Mouse (Mus musculus) midbrain, postnatal 0 days (tissue): ENCODE data around the gene Tjp2. TPM values are rescaled to one million over a fixed set of nuclear protein-coding genes. Genes with fewer than 3 reads are reported as not detected.

Source experiments
- ATAC-seq: fragments of 200-750 bp; cut with Nextera tagmentation; 2 replicates; pipeline ENCODE4 v1.8.0; 2017; ENCODE audit warnings: moderate number of reproducible peaks, mild to moderate bottlenecking, moderate TSS enrichment, moderate library complexity; ENCODE audit not compliant: low FRiP score
- DNase-seq: peaks from one replicate; pipeline ENCODE4 v3.0.0-alpha.2; 2015; ENCODE audit warnings: low spot score
- H3K27ac ChIP-seq: fragments of 300-500 bp; sonication (generic); 2 replicates; pipeline ENCODE4 v1.5.1; 2014; ENCODE audit warnings: low read depth, mild to moderate bottlenecking, low read length, mixed read lengths
- H3K27me3 ChIP-seq: fragments of 300-500 bp; sonication (generic); 2 replicates; pipeline ENCODE4 v1.6.1; 2014; ENCODE audit warnings: low read length, control low read depth, mixed read lengths; ENCODE audit not compliant: insufficient read depth
- H3K36me3 ChIP-seq: fragments of 300-500 bp; sonication (generic); 2 replicates; pipeline ENCODE4 v1.6.1; 2014; ENCODE audit warnings: low read length, control low read depth, mixed read lengths; ENCODE audit not compliant: insufficient read depth
- H3K4me1 ChIP-seq: fragments of 300-500 bp; sonication (generic); 2 replicates; pipeline ENCODE4 v1.6.1; 2014; ENCODE audit warnings: mild to moderate bottlenecking, control low read depth, antibody characterized with exemption, low read length, mixed read lengths; ENCODE audit not compliant: insufficient read depth
- H3K4me2 ChIP-seq: fragments of 300-500 bp; sonication (generic); 2 replicates; pipeline ENCODE4 v1.6.1; 2014; ENCODE audit warnings: low read depth, mild to moderate bottlenecking, low read length, mixed read lengths; ENCODE audit not compliant: poor library complexity, severe bottlenecking
- H3K4me3 ChIP-seq: fragments of 300-500 bp; sonication (generic); 2 replicates; pipeline ENCODE4 v1.5.1; 2014; ENCODE audit warnings: low read depth, mild to moderate bottlenecking, low read length, moderate library complexity
- H3K9ac ChIP-seq: fragments of 300-500 bp; sonication (generic); replicated peaks from 2 replicates; pipeline ENCODE4 v1.6.1; 2014; ENCODE audit warnings: mild to moderate bottlenecking, low read length, moderate library complexity, mixed read lengths; ENCODE audit not compliant: poor library complexity, severe bottlenecking
- H3K9me3 ChIP-seq: fragments of 300-500 bp; sonication (generic); 2 replicates; pipeline ENCODE4 v1.6.1; 2016; ENCODE audit warnings: low read length, control low read depth
- CTCF ChIP-seq: IDR thresholded peaks from 2 replicates; pipeline ENCODE4 v1.5.1; 2016; ENCODE audit warnings: antibody characterized with exemption, mild to moderate bottlenecking
- WGBS: fragments of 180-500 bp; shearing (Covaris S2); extraction: QIAGEN DNeasy Blood & Tissue Kit; methylation state at CpG from one replicate; pipeline ENCODE4 v1.1.7; 2014; 5-methylcytosine and 5-hydroxymethylcytosine counted together
- polyA plus RNA-seq: library from polyadenylated mRNA; unstranded; fragments of >200 nt; fragmentation: Nextera tagmentation; extraction: Ambion mirVana; gene quantifications from 2 replicates; pipeline ENCODE4 v1.2.1, GENCODE M21; 2015
- total RNA-seq: library from RNA; depleted of rRNA; stranded (reverse); fragments of >200 nt; gene quantifications from 2 replicates; pipeline ENCODE4 v1.2.3, GENCODE M21; 2014

Gene Tjp2
- total and polyA plus RNA-seq, 2 experiments from 2014 or later, result 11.2 to 18.7 TPM

GRCm38 (mm10) chr19:24122647-24123046 lies 102.2 kb downstream of the Tjp2 start:
- ATAC-seq (no peak), DNase-seq (no peak)
- no peak overlapping the region for H3K4me3 ChIP-seq
- 93% methylated on average over 9 of the region's 9 CpGs for WGBS
- H3K9ac ChIP-seq, result no peak overlapping the region
- no peaks in the 10 kb centered on the region for H3K9me3 ChIP-seq
- TF ChIP-seq CTCF, result no peak
- no peaks in the 10 kb centered on the region for H3K27me3 ChIP-seq
- no peak overlapping the region for H3K27ac ChIP-seq
- H3K4me2 ChIP-seq, result no peak overlapping the region
- peaks cover 2% of the 10 kb centered on the region for H3K36me3 ChIP-seq
- H3K4me1 ChIP-seq, result no peaks in the 10 kb centered on the region

GRCm38 (mm10) chr19:24120811-24121210 lies 104.0 kb downstream of the Tjp2 start:
- 73% methylated on average over 4 of the region's 4 CpGs for WGBS
- Histone ChIP-seq H3K9me3 (no peaks in the 10 kb centered on the region), H3K9ac (no peak overlapping the region), H3K4me1 (no peaks in the 10 kb centered on the region), H3K27ac (no peak overlapping the region), H3K27me3 (no peaks in the 10 kb centered on the region), H3K4me3 (no peak overlapping the region), H3K36me3 (peaks cover 3% of the 10 kb centered on the region), H3K4me2 (no peak overlapping the region)
- peak; percentile 27; the same call in 1 of the 2 replicates for TF ChIP-seq CTCF
- no peak for ATAC-seq
- DNase-seq, result no peak

DNA sequence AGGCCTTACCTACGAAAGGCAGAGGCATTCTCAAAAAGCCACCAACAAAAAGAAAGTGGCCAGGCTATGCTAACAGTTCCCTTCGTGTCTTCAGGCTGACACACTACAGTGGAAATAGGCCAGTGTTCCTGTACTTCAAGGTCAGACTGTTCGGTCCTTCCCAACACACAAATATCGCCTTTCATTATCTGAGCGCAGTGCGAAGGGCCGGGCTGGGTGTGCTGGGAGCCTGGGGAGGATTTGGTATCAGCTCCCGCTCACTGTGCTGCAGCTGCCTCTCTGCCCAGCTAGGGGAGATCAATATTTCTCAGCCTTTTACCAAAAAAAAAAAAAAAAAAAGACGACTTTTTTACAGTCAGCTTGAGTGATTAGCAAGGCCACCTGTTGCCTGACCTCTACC lies 106.1 kb downstream of the Tjp2 start:
- WGBS, result 86% methylated on average over 9 of the region's 9 CpGs
- ATAC-seq (no peak), DNase-seq (no peak)
- Histone ChIP-seq H3K27me3 (no peaks in the 10 kb centered on the region), H3K4me1 (no peaks in the 10 kb centered on the region), H3K4me3 (no peak overlapping the region), H3K27ac (no peak overlapping the region), H3K4me2 (no peak overlapping the region), H3K9ac (no peak overlapping the region), H3K36me3 (peaks cover 4% of the 10 kb centered on the region), H3K9me3 (no peaks in the 10 kb centered on the region)
- TF ChIP-seq CTCF, result no peak

GRCm38 (mm10) chr19:24111581-24111980 lies 113.2 kb downstream of the Tjp2 start:
- DNase-seq, result no peak
- Histone ChIP-seq H3K4me2 (no peak overlapping the region), H3K27me3 (no peaks in the 10 kb centered on the region), H3K4me3 (no peak overlapping the region), H3K36me3 (peaks cover 8% of the 10 kb centered on the region), H3K4me1 (no peaks in the 10 kb centered on the region), H3K27ac (no peak overlapping the region), H3K9me3 (no peaks in the 10 kb centered on the region), H3K9ac (no peak overlapping the region)
- 96% methylated on average over 7 of the region's 7 CpGs for WGBS
- ATAC-seq, result no peak
- no peak for TF ChIP-seq CTCF

- WGBS, result 93% methylated on average over 12 of the region's 12 CpGs
- DNase-seq (no peak), ATAC-seq (no peak)
- no peaks in the 10 kb centered on the region for H3K9me3 ChIP-seq
- H3K4me2 ChIP-seq, result no peak overlapping the region
- H3K36me3 ChIP-seq, result peaks cover 6% of the 10 kb centered on the region; the same call in 1 of the 2 replicates
- H3K4me3 ChIP-seq, result no peak overlapping the region
- H3K9ac ChIP-seq, result no peak overlapping the region
- H3K27me3 ChIP-seq, result no peaks in the 10 kb centered on the region
- no peak for TF ChIP-seq CTCF
- no peaks in the 10 kb centered on the region for H3K4me1 ChIP-seq
- H3K27ac ChIP-seq, result no peak overlapping the region
Observed at GRCm38 (mm10) chr19:24107707-24108106, 117.1 kb downstream of the Tjp2 start.

DNA sequence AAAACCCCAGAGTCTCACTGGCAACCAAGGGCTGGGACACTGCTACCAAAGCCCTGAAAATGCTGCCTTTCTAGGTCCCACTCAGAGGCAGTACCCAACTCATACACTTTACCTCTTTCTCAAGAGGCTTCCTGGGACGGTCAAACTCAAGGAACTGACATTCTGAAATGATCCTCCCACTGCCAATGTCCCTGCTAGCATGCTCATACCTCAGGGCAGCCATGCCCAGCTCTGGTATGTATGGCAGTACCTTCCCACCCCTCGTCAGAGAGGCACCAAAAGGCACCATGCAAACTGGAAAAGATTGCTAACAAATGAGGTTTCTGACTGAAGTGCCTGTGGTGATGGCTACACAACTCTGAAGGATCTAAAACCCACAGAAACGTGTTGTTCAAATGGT lies 121.0 kb downstream of the Tjp2 start:
- H3K4me2 ChIP-seq, result no peak overlapping the region
- no peaks in the 10 kb centered on the region for H3K4me1 ChIP-seq
- H3K9ac ChIP-seq, result no peak overlapping the region
- 71% methylated on average over 3 of the region's 3 CpGs for WGBS
- TF ChIP-seq CTCF, result no peak
- H3K4me3 ChIP-seq, result no peak overlapping the region
- DNase-seq, result no peak
- H3K9me3 ChIP-seq, result no peaks in the 10 kb centered on the region
- H3K27ac ChIP-seq, result no peak overlapping the region
- H3K27me3 ChIP-seq, result no peaks in the 10 kb centered on the region
- 0 out of 2 replicates have a peak, but pooled peaks cover 3% of the 10 kb centered on the region for H3K36me3 ChIP-seq
- ATAC-seq, result no peak
